Mouse (Mus musculus) lung, embryonic 14.5 days (tissue): Measurements from ENCODE around the gene Lin37. TPM values are rescaled to one million over a fixed set of nuclear protein-coding genes. Genes with fewer than 3 reads are reported as not detected.

Source experiments
- ATAC-seq: fragments of 200-750 bp; cut with Nextera tagmentation; 2 replicates; pipeline ENCODE4 v1.8.0; 2017; ENCODE audit warnings: mild to moderate bottlenecking, moderate TSS enrichment, moderate library complexity; ENCODE audit not compliant: insufficient read depth
- DNase-seq: peaks from one replicate; pipeline ENCODE4 v3.0.0-alpha.2; 2015
- H3K27ac ChIP-seq: fragments of 300-500 bp; sonication (generic); 2 replicates; pipeline ENCODE4 v1.5.1; 2014; ENCODE audit warnings: low read depth, mild to moderate bottlenecking, moderate library complexity
- H3K27me3 ChIP-seq: fragments of 300-500 bp; sonication (generic); 2 replicates; pipeline ENCODE4 v1.6.1; 2014; ENCODE audit warnings: low read length, control low read depth; ENCODE audit not compliant: insufficient read depth
- H3K36me3 ChIP-seq: fragments of 300-500 bp; sonication (generic); 2 replicates; pipeline ENCODE4 v1.6.1; 2014; ENCODE audit warnings: control low read depth; ENCODE audit not compliant: insufficient read depth
- H3K4me1 ChIP-seq: fragments of 300-500 bp; sonication (generic); 2 replicates; pipeline ENCODE4 v1.6.1; 2014; ENCODE audit warnings: antibody characterized with exemption, control low read depth; ENCODE audit not compliant: insufficient read depth
- H3K4me2 ChIP-seq: fragments of 300-500 bp; sonication (generic); 2 replicates; pipeline ENCODE4 v1.6.1; 2014; ENCODE audit warnings: mild to moderate bottlenecking
- H3K4me3 ChIP-seq: fragments of 300-500 bp; sonication (generic); 2 replicates; pipeline ENCODE4 v1.5.1; 2014; ENCODE audit warnings: low read depth, low read length
- H3K9ac ChIP-seq: fragments of 300-500 bp; sonication (generic); 2 replicates; pipeline ENCODE4 v1.6.1; 2014
- H3K9me3 ChIP-seq: fragments of 300-500 bp; sonication (generic); 2 replicates; pipeline ENCODE4 v1.6.1; 2016; ENCODE audit warnings: low read depth, low read length, control low read depth
- CTCF ChIP-seq: IDR thresholded peaks from 2 replicates; pipeline ENCODE4 v1.5.1; 2016; ENCODE audit warnings: antibody characterized with exemption, low read depth
- WGBS: fragments of 180-500 bp; shearing (Covaris S2); extraction: QIAGEN DNeasy Blood & Tissue Kit; methylation state at CpG from one replicate; pipeline ENCODE4 v1.1.7; 2014; 5-methylcytosine and 5-hydroxymethylcytosine counted together
- polyA plus RNA-seq: library from polyadenylated mRNA; unstranded; fragments of >200 nt; fragmentation: Nextera tagmentation; extraction: Ambion mirVana; gene quantifications from 2 replicates; pipeline ENCODE4 v1.2.1, GENCODE M21; 2014

The Lin37 gene
- polyA plus RNA-seq, 1 experiment from 2014 or later, result 33.7 TPM

DNA sequence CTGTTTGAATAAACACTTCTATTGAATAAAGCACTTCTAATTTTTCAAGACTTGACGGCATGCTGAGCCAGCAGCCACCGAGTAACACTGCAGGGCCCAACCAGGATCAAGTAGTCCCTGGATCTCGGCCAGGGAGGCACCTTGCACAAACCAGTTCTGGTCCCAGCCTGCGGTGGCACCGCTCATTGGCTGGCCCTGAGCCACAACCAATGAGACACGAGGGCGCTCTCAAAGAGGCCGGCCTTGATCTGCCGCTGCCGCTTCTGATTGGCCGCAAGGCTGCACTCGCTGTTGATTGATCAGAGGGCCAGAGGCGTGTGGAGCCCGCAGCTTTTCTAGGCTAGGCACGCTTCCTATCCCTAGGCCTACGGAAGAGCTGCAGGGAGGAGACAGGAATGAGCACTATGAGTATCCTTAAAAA lies 40.3 kb upstream of the Lin37 start:
- H3K27ac ChIP-seq, result peak overlapping the region; percentile 88
- H3K9ac ChIP-seq, result no peak overlapping the region
- DNase-seq (peak; percentile 97), ATAC-seq (peak; percentile 95)
- no peaks in the 10 kb centered on the region; the same call in 1 of the 2 replicates for H3K4me1 ChIP-seq
- H3K4me2 ChIP-seq, result peak overlapping the region; percentile 43
- H3K36me3 ChIP-seq, result no peaks in the 10 kb centered on the region
- under 1% methylated on average over 16 of the region's 16 CpGs for WGBS
- no peak for TF ChIP-seq CTCF
- H3K4me3 ChIP-seq, result no peak overlapping the region
- no peaks in the 10 kb centered on the region for H3K9me3 ChIP-seq
- no peaks in the 10 kb centered on the region for H3K27me3 ChIP-seq

DNA sequence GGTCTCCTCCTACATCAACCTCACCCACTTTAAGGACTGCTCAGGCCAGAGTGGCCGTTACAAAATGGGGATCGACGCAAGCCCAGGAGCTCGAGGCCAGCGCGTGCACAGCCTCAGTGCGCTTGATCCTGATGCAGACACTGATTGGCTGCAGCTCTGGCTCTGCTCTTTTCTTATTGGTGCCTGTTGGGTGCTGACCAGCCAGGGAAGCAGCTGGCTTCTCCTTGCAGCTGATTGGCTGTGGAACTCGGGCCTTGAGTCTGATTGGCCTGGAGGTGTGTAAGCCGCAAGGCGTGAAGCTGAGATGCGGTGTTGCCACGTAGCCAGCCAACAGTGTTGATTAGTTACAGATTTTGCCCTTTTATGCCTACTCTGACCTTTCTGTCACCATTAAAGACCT lies 39.1 kb upstream of the Lin37 start, which contains the start of gene Zbtb32:
Gene Zbtb32 (minus strand): TSS at position 124 of the 400 bp plus-strand sequence.
- TF ChIP-seq CTCF, result no peak
- Histone ChIP-seq H3K4me1 (no peaks in the 10 kb centered on the region; the same call in 1 of the 2 replicates), H3K27me3 (no peaks in the 10 kb centered on the region), H3K4me3 (no peak within 1 kb of the TSS), H3K9ac (no peak within 1 kb of the TSS), H3K27ac (peak within 1 kb of the TSS; percentile 87), H3K4me2 (peak within 1 kb of the TSS; percentile 43), H3K36me3 (no peaks in the 10 kb centered on the region), H3K9me3 (no peaks in the 10 kb centered on the region)
- 87% methylated on average over 12 of the region's 12 CpGs for WGBS
- DNase-seq (no peak), ATAC-seq (no peak)

DNA sequence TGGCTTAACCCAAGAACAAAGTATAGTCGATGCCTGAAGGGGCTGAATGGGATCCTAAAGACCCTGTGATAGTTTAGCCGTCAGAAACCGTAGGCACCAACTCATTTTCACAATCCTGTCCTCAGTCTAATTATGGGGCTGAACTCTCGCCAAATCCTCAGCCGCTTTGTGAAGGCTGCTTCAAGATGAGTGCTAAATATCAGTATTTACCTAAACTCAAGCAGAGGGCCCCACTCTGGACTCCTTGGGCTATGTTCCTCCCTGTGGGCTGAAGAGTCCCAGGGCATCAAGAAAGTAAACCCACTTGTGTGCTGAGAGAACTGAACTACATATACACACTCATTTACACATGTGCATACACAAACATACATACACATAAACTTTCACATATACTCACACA lies 37.2 kb upstream of the Lin37 start:
- H3K9ac ChIP-seq, result no peak overlapping the region
- 0 out of 2 replicates have a peak overlapping the region, but pooled peaks have one; percentile 37 for H3K27ac ChIP-seq
- H3K27me3 ChIP-seq, result no peaks in the 10 kb centered on the region
- DNase-seq (no peak), ATAC-seq (no peak)
- H3K4me2 ChIP-seq, result no peak overlapping the region
- H3K4me1 ChIP-seq, result no peaks in the 10 kb centered on the region; the same call in 1 of the 2 replicates
- no peak for TF ChIP-seq CTCF
- H3K36me3 ChIP-seq, result no peaks in the 10 kb centered on the region
- no peaks in the 10 kb centered on the region for H3K9me3 ChIP-seq
- 55% methylated on average over 5 of the region's 5 CpGs for WGBS
- H3K4me3 ChIP-seq, result no peak overlapping the region

DNA sequence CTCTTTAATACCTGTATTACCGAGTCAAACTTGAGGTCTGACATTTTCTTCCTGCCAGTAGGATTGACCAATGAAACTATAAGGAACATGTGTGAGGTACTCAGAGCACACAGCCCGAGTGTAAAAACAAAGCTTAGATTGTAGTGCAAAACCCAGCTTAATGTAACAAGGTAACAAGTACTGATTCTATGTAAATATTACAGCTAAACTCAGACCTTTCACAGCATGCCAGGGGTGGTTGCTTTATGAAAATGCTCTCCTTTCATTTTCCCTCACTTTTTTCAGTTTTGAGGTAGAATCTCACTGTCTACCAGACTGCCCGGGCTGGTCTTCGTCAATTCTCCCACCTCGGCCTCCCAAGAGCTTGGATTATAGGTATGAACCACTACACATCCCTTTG lies 36.5 kb upstream of the Lin37 start:
- H3K27ac ChIP-seq, result no peak overlapping the region
- H3K27me3 ChIP-seq, result no peaks in the 10 kb centered on the region
- H3K36me3 ChIP-seq, result no peaks in the 10 kb centered on the region
- 66% methylated on average over 5 of the region's 5 CpGs for WGBS
- H3K9ac ChIP-seq, result no peak overlapping the region
- no peak for DNase-seq
- H3K4me3 ChIP-seq, result no peak overlapping the region
- H3K4me2 ChIP-seq, result no peak overlapping the region
- H3K9me3 ChIP-seq, result no peaks in the 10 kb centered on the region
- ATAC-seq, result no peak
- H3K4me1 ChIP-seq, result no peaks in the 10 kb centered on the region; the same call in 1 of the 2 replicates
- no peak for TF ChIP-seq CTCF

DNA sequence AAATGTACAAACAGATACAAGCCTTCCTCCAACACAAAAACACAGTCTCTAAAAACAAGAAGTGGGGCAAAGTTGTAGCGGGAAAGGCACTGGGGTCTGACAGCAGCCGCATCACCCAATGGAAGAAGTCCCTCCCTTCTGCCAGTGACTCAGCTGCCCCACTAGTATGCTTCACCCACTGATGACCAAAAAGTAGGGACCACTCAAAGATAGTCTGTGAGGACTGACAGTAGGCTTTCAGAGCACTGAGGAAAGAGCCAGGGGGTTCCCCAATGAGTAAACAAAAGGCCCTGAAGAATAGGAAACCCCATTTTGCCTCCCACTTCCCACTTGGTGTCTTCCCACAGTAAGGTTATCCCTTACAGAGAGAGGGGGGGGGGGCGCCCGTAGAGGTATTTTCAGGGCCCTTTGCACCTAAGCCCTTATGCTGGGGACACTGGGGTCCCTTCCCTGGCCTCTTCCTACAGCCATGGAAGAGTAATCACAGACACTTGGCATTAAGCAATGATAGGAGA lies 34.9 kb upstream of the Lin37 start:
- H3K36me3 ChIP-seq, result no peaks in the 10 kb centered on the region
- 0 out of 2 replicates have a peak, but pooled peaks cover 3% of the 10 kb centered on the region for H3K4me1 ChIP-seq
- no peak overlapping the region for H3K9ac ChIP-seq
- H3K9me3 ChIP-seq, result no peaks in the 10 kb centered on the region
- no peak overlapping the region for H3K4me2 ChIP-seq
- TF ChIP-seq CTCF, result no peak
- DNase-seq, result no peak
- H3K4me3 ChIP-seq, result no peak overlapping the region
- no peak overlapping the region for H3K27ac ChIP-seq
- no peak for ATAC-seq
- no peaks in the 10 kb centered on the region for H3K27me3 ChIP-seq
- 59% methylated on average over 4 of the region's 4 CpGs for WGBS

DNA sequence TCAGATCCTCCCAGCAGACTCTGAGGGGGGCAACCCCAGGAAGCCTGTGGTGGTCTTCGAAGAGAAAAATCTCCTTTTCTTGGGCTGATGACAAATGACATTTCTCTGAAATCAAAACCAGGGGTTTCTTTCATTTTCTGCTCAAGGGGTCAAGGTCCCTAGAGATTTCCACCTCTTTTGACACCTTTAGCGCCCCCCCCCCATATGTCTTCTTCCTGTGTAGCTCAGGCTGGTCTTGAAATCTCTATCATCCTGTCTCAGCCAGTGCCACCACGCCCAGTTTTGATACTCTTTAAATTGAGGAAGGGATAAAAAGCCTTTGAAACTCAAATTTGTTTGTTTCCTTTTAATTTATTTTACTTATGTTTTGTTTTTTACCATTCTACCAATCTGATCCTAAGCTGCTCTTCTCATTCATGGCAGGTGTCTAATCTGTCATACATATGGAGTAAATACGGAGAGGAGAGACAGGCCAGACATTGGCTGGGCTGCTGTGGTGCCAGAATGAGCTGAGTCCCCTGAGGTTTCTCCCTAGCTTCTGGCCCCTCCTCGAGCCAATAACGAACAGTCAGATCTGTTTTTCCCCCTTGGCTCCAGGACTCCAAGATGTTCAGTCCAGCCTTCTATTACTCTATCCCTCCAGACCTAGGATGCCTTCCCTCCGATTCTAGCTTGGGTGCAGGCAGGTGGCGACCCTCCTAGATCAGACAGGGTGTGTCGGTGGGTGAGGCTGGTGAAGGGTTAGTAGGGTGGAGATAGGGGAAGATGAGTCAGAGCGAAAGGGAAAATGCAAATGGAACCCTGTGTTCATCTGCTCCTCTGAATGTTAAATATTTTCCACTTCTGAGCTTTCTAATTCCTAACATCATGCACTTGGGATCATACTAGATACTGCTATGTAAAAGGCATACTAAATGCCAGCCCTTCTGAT lies 34.2 kb upstream of the Lin37 start:
- Histone ChIP-seq H3K4me2 (no peak overlapping the region), H3K27me3 (no peaks in the 10 kb centered on the region), H3K4me1 (0 out of 2 replicates have a peak, but pooled peaks cover 3% of the 10 kb centered on the region), H3K4me3 (no peak overlapping the region), H3K9ac (no peak overlapping the region), H3K27ac (no peak overlapping the region), H3K36me3 (no peaks in the 10 kb centered on the region), H3K9me3 (no peaks in the 10 kb centered on the region)
- TF ChIP-seq CTCF, result no peak
- ATAC-seq, result no peak
- DNase-seq, result no peak
- 69% methylated on average over 10 of the region's 10 CpGs for WGBS

DNA sequence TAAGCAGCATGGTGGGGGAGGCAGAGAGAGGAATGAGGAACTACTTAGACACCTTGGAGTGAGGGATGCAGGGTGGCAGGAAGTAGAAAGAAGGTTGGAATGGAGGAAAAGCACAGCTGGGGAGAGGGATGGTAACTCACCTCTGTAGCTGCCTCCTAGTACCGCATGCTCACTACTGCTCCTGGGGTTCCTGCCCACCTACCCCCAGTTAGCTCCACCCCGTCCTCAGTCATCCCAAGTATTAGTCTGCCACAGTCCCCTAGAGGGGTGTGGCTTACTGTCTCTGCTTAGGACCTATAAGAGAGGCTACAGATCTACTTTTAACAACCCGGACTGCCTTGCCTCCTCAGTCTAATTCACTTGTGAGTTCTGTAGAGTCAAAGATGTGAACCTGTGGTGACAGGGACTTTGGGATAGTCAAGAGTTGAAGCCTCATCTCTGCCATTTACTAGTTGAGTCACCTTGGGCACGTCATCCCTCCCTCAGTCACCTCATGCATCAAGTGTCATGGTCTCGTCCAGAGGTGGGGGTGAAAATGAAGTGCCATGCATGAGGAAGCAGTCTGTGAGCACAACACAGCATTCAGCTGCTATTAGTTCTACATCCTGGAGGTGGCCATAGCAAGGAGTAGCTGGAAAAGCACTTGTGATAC lies 33.3 kb upstream of the Lin37 start:
- ATAC-seq, result no peak
- H3K4me1 ChIP-seq, result 0 out of 2 replicates have a peak, but pooled peaks cover 3% of the 10 kb centered on the region
- H3K9ac ChIP-seq, result no peak overlapping the region
- DNase-seq, result no peak
- no peak for TF ChIP-seq CTCF
- no peaks in the 10 kb centered on the region for H3K9me3 ChIP-seq
- no peaks in the 10 kb centered on the region for H3K27me3 ChIP-seq
- WGBS, result 32% methylated on average over 5 of the region's 5 CpGs
- H3K4me2 ChIP-seq, result no peak overlapping the region
- H3K4me3 ChIP-seq, result no peak overlapping the region
- H3K27ac ChIP-seq, result no peak overlapping the region
- no peaks in the 10 kb centered on the region for H3K36me3 ChIP-seq
